Mouse (Mus musculus) intestine, postnatal 0 days (tissue): Measurements from ENCODE around the gene Zfp985. TPM values are rescaled to one million over a fixed set of nuclear protein-coding genes. Genes with fewer than 3 reads are reported as not detected.
"Not testable (repeated sequence)": the region's sequence is repeated elsewhere in the genome, so short reads cannot be mapped to it uniquely, and the experiment has no call there.

Source experiments
- ATAC-seq: fragments of 200-750 bp; cut with Nextera tagmentation; 2 replicates; pipeline ENCODE4 v1.8.0; 2017; ENCODE audit warnings: mild to moderate bottlenecking, moderate TSS enrichment, moderate library complexity
- H3K27ac ChIP-seq: fragments of 300-500 bp; sonication (generic); 2 replicates; pipeline ENCODE4 v1.5.1; 2014; ENCODE audit warnings: mild to moderate bottlenecking, low read depth, low read length, moderate library complexity
- H3K27me3 ChIP-seq: fragments of 300-500 bp; sonication (generic); replicated peaks from 2 replicates; pipeline ENCODE4 v1.6.1; 2014; ENCODE audit warnings: low read length, mixed read lengths; ENCODE audit not compliant: control insufficient read depth, insufficient read depth
- H3K36me3 ChIP-seq: fragments of 300-500 bp; sonication (generic); 2 replicates; pipeline ENCODE4 v1.6.1; 2014; ENCODE audit warnings: mild to moderate bottlenecking, moderate library complexity; ENCODE audit not compliant: control insufficient read depth, insufficient read depth
- H3K4me1 ChIP-seq: fragments of 300-500 bp; sonication (generic); replicated peaks from 2 replicates; pipeline ENCODE4 v1.6.1; 2014; ENCODE audit warnings: antibody characterized with exemption, low read length, mixed read lengths; ENCODE audit not compliant: control insufficient read depth, insufficient read depth
- H3K4me2 ChIP-seq: fragments of 300-500 bp; sonication (generic); replicated peaks from 2 replicates; pipeline ENCODE4 v1.6.1; 2014; ENCODE audit warnings: low read depth, mild to moderate bottlenecking, moderate library complexity
- H3K4me3 ChIP-seq: fragments of 300-500 bp; sonication (generic); 2 replicates; pipeline ENCODE4 v1.5.1; 2014; ENCODE audit warnings: low read depth, low read length
- H3K9ac ChIP-seq: fragments of 300-500 bp; sonication (generic); 2 replicates; pipeline ENCODE4 v1.6.1; 2014; ENCODE audit warnings: mild to moderate bottlenecking, low read depth, low read length
- H3K9me3 ChIP-seq: fragments of 300-500 bp; sonication (generic); 2 replicates; pipeline ENCODE4 v1.6.1; 2016; ENCODE audit warnings: mixed run types; ENCODE audit not compliant: control insufficient read depth
- CTCF ChIP-seq: sonication (generic); IDR thresholded peaks from 2 replicates; pipeline ENCODE4 v1.5.1; 2016; ENCODE audit warnings: low read depth, mild to moderate bottlenecking, control low read depth, antibody characterized with exemption, moderate library complexity
- WGBS: fragments of 180-500 bp; shearing (Covaris S2); extraction: QIAGEN DNeasy Blood & Tissue Kit; methylation state at CpG from one replicate; pipeline ENCODE4 v1.1.7; 2014; 5-methylcytosine and 5-hydroxymethylcytosine counted together
- polyA plus RNA-seq: library from polyadenylated mRNA; unstranded; fragments of >200 nt; fragmentation: Nextera tagmentation; extraction: Ambion mirVana; gene quantifications from 2 replicates; pipeline ENCODE4 v1.2.1, GENCODE M21; 2015

The Zfp985 gene
- polyA plus RNA-seq, 1 experiment from 2014 or later: 0.23 TPM

DNA sequence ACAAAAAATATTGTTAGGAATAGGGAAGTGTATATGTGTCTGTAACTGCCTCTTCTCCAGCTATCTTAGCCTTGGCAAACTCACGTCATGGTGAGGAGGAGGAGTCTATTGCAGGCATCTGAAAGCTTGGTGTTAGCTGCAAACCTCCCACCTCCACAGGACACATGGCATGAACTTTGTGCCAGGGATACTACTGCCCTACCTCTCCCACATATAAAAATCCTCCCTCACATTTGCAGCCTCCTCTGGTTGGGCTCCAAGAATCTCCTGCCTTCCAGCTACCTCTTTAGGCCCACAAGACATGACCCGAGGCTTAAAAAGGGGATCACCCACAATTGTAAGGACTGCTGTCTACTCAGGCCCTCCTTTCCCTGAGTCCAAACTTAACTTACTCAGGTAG lies 15.4 kb upstream of the Zfp985 start:
- no peak for TF ChIP-seq CTCF
- H3K4me1 ChIP-seq: no peaks in the 10 kb centered on the region
- H3K36me3 ChIP-seq: no peaks in the 10 kb centered on the region
- WGBS: 84% methylated on average over 2 of the region's 2 CpGs
- no peak for ATAC-seq
- no peak overlapping the region for H3K4me2 ChIP-seq
- no peak overlapping the region for H3K4me3 ChIP-seq
- H3K9me3 ChIP-seq: peaks cover 24% of the 10 kb centered on the region
- no peak overlapping the region for H3K27ac ChIP-seq
- no peaks in the 10 kb centered on the region for H3K27me3 ChIP-seq
- no peak overlapping the region for H3K9ac ChIP-seq

DNA sequence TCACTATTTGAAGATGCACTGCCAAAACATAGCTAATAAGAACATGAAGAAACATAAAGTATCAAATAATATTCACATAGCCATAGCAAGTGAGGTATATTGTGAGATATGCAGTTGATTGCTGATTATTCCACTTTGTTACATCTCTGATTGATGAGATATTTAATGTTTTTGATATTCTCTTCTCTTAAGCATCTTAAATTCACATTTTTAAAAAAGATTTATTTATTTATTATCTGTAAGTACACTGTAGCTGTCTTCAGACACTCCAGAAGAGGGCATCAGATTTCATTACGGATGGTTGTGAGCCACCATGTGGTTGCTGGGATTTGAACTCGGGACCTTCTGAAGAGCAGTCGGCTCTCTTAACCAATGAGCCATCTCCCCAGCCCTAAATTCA lies 13.2 kb upstream of the Zfp985 start, which contains the start of gene Gm16503:
Gene Gm16503, plus strand, starts transcription at position 301 of the 400 bp plus-strand sequence.
- H3K9ac ChIP-seq, H3K36me3 ChIP-seq, H3K27ac ChIP-seq, H3K4me1 ChIP-seq, H3K27me3 ChIP-seq, H3K4me2 ChIP-seq, ATAC-seq, H3K4me3 ChIP-seq: not testable (repeated sequence)
- H3K9me3 ChIP-seq: peaks cover 29% of the 10 kb centered on the region
- WGBS: 85% methylated on average over 3 of the region's 3 CpGs

GRCm38 (mm10) chr4:147541105-147541504 lies 12.0 kb upstream of the Zfp985 start:
- Histone ChIP-seq H3K27ac (no peak overlapping the region), H3K4me2 (no peak overlapping the region), H3K9me3 (peaks cover 28% of the 10 kb centered on the region), H3K36me3 (no peaks in the 10 kb centered on the region), H3K4me3 (no peak overlapping the region), H3K4me1 (no peaks in the 10 kb centered on the region), H3K9ac (no peak overlapping the region), H3K27me3 (no peaks in the 10 kb centered on the region)
- TF ChIP-seq CTCF: no peak
- ATAC-seq: no peak

GRCm38 (mm10) chr4:147554361-147554760 lies 1.3 kb downstream of the Zfp985 start:
- H3K9ac ChIP-seq, H3K4me1 ChIP-seq, H3K9me3 ChIP-seq, H3K36me3 ChIP-seq, H3K4me2 ChIP-seq, H3K4me3 ChIP-seq, H3K27ac ChIP-seq, ATAC-seq, H3K27me3 ChIP-seq: not testable (repeated sequence)
- 74% methylated on average over 2 of the region's 2 CpGs for WGBS

GRCm38 (mm10) chr4:147556921-147557320 lies 3.8 kb downstream of the Zfp985 start:
- 57% methylated on average over 1 of the region's 1 CpGs for WGBS
- not testable (repeated sequence) for ATAC-seq, H3K4me2 ChIP-seq

GRCm38 (mm10) chr4:147558011-147558410 lies 4.9 kb downstream of the Zfp985 start:
- H3K36me3 ChIP-seq, H3K9me3 ChIP-seq, H3K9ac ChIP-seq, H3K4me2 ChIP-seq, H3K27ac ChIP-seq, H3K27me3 ChIP-seq, ATAC-seq, H3K4me1 ChIP-seq, H3K4me3 ChIP-seq: not testable (repeated sequence)

More at GRCm38 (mm10) chr4:147556921-147557320, 3.8 kb downstream of the Zfp985 start:
- not testable (repeated sequence) for H3K4me3 ChIP-seq, H3K36me3 ChIP-seq, H3K9me3 ChIP-seq, H3K9ac ChIP-seq, H3K27ac ChIP-seq, H3K4me1 ChIP-seq, H3K27me3 ChIP-seq

GRCm38 (mm10) chr4:147559096-147559495 lies 6.0 kb downstream of the Zfp985 start:
- not testable (repeated sequence) for H3K27ac ChIP-seq, H3K27me3 ChIP-seq, H3K9ac ChIP-seq, H3K36me3 ChIP-seq, H3K9me3 ChIP-seq, H3K4me2 ChIP-seq, H3K4me3 ChIP-seq, H3K4me1 ChIP-seq, ATAC-seq
- WGBS: 63% methylated on average over 1 of the region's 1 CpGs
